Mouse (Mus musculus): Measurements from ENCODE around the gene Usp27x.

The Usp27x gene

DNA sequence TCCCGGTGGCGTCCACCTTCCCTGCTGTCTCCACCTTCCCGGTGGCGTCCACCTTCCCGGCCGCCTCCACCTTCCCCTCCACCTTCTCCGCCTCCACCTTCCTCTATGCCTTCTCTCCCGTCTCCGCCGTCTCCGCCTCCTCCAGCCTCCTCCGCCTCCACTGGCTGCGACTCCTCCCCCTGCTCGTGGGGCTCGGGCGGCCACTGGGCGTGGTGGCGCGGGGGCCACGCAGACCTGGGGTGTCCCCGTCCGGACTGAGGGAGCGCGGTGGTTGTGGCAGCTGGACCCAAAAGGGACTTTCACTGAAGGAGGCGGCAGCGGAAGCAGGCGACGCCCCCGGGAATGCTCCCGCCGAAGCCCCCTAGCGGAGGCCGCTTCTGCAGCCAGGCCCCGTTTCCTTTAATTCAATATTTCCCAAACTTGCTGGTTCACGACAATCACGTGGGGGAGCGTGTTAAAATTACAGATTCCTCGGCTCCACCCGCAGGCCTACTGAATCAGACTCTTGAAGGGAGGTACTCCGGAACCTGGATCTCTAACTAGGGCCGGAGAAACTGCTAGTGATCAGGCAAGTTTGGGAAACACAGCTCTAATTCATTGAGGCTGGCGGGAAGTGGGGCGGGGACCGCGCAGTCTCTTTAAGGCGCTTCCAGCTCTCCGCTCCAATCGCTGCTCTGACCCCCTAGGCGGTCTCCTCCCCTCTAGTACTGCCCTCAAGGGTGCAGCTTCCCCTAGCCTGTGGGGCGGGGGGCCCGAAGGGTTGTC, at the start of gene Usp27x:
Usp27x (minus strand) TSS at position 115 of the 765 bp plus-strand sequence.
- peak; percentile 84 for DNase-seq

- DNase-seq: peak; percentile 63
Observed at GRCm38 (mm10) chrX:7422691-7423111, 47.1 kb upstream of the Usp27x start.

- DNase-seq: peak; percentile 1
Observed at GRCm38 (mm10) chrX:7422166-7422565, 46.5 kb upstream of the Usp27x start.

- DNase-seq: peak; percentile 59
Observed at GRCm38 (mm10) chrX:7421016-7421415, 45.4 kb upstream of the Usp27x start.

DNA sequence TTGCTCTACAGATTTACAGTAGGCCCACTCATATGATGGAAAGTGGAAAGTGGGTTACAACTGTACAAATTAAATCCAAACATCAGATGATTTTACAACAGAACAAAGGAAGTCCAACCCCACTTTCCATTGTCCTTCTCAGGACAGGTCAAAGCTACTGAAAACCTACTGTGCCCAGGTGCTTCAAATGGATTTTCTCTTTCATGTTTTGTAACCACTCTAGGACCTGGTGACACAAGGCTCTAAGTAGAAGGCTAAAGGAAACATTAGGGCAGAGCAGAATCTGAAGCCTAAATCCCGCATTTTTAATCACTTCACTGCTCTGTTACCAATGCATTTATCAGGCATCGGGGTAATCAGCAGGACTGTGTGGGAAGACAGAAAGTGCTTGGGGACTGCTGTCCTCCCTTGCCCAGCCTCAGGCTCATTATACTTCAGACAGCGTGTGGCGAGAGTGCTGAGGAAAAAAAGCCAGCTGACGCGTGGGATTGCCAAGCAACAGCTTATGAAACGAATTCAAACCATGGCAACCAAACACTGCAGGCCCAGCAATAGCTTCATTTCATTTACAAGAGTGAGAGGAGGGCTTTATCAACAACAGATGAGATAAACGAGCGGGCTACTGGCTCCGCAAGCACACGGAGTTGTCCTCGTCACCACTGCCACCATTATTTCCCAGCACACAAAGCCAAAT, 40.7 kb upstream of the Usp27x start:
- DNase-seq: peak; percentile 8

DNA sequence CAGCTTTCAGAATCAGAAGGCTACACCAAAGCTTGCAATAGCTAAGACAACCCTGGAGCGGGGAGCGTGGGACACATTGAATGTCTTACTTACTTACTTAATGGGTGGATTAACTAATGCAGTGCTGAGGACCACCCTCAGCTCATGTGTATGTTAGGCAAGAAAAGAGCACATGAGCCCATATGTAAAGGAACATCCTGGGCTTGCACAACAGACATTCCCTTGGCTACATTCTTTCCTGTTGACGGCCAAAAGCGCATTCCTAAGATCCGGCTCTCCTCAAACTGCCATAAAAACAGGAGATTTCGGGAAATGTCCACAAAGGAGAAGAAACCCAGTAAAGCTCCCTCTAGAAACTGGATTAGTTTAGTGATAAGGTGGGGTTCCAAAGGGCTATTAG, 39.7 kb upstream of the Usp27x start:
- DNase-seq: no peak

GRCm38 (mm10) chrX:7412239-7413033, 36.8 kb upstream of the Usp27x start:
- DNase-seq: no peak

DNA sequence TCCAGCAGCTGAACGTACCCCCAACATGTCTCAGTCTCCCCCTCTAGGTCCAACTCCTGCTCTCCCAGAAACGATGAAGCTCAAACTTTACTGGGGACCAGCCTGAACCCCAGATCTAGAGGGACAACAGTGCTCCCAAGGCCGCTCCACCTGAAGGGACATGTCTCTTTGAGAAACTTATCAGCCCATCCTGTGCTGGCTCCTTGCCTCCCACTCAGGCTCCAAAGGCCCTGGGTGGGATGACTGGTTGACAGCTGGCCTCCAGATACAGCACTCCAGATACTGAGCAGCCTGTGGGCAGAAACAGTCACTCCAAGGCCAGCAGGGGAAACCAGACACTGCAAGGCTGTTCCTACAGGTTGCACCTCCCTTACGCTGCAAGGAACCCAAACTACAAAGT, 956 bp upstream of the Usp27x start:
- DNase-seq: peak; percentile 22

- no peak for DNase-seq
Observed at GRCm38 (mm10) chrX:7375322-7375715, 311 bp downstream of the Usp27x start.

DNA sequence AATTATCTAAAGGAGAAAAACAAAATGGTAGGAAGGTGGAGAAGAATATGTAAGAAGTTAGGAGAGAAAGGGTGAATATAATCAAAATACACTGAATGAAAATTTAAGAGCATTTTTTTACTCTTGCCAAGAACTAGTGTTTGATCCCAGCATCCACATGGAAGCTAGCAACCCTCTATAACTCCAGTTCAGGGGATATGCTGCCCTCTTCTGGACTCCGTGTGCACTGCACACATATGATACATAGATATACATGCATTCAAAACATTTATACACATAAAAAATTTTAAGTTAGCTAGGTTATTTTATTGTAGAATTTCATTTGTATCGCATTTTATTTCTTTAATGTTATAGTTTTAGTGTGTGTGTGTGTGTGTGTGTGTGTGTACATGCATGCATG, 50.2 kb downstream of the Usp27x start:
- no peak for DNase-seq

DNA sequence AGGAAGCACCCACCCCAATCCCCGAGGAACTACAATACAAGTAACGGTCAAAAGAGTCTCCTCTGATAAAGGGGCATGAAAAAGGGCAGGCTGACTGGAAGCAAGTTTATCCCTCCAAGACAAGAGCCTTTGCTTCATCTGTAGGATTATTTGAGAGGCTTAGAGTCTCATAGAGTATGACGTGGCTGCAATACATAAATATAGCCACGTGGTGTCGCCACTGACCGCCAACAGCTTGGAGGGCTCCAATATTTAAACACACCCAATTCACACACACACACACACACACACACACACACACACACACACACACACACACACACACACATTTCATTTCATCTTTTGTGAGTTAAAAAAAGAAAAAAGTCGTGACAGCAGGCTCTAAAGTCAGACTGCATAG, 53.3 kb downstream of the Usp27x start:
- peak; percentile 46 for DNase-seq
